Mouse (Mus musculus): ENCODE results near the gene Clnk. TPM values are rescaled to one million over a fixed set of nuclear protein-coding genes. Genes with fewer than 3 reads are reported as not detected.

Clnk gene
- polyA plus RNA-seq, 1 experiment from 2014 or later: 0.13 TPM

DNA sequence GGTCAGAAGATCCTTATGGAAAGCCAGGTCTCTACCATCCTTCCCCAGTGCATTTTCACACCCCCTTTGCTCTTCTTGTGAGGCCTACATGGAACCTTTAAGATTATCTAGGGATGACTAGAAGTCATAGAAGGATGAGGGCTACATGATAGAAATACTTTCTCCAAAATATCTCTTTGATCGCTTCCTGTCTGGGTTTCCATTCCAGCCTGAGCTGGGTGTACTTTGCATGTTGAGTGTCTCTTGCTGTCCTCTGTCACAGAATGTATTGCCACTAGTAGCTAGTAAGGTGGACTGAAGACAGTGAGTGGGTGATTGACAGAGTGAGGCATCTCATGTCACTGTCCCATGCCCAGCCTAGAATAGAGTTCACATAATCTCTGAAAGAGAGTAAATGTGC is 36.6 kb downstream of the Clnk start:
- H3K9me3 ChIP-seq (ENCODE audit: control insufficient read depth): no peaks in the 10 kb centered on the region
- H3K4me2 ChIP-seq (replicated peaks; ENCODE audit: low read depth): no peak overlapping the region
- H3K4me1 ChIP-seq (replicated peaks; ENCODE audit: control insufficient read depth, insufficient read depth, low read length): no peaks in the 10 kb centered on the region
- no peaks in the 10 kb centered on the region for H3K36me3 ChIP-seq (ENCODE audit: control insufficient read depth, insufficient read depth)
- H3K4me3 ChIP-seq (ENCODE audit: low read depth, low read length): no peak overlapping the region
- no peaks in the 10 kb centered on the region for H3K27me3 ChIP-seq (replicated peaks; ENCODE audit: control insufficient read depth, insufficient read depth, low read length)
- H3K9ac ChIP-seq (ENCODE audit: low read depth, low read length): no peak overlapping the region
- no peak for TF ChIP-seq CTCF (IDR thresholded peaks at IDR 0.05; ENCODE audit: low read depth)
- no peak for ATAC-seq
- no peak overlapping the region for H3K27ac ChIP-seq (ENCODE audit: low read depth, low read length)
- 97% methylated on average over 1 of the region's 1 CpGs for WGBS

- no peak for ATAC-seq
- Histone ChIP-seq H3K4me2 (replicated peaks; ENCODE audit: low read depth) (no peak overlapping the region), H3K4me1 (replicated peaks; ENCODE audit: control insufficient read depth, insufficient read depth, low read length) (no peaks in the 10 kb centered on the region), H3K9ac (ENCODE audit: low read depth, low read length) (no peak overlapping the region), H3K27ac (ENCODE audit: low read depth, low read length) (no peak overlapping the region), H3K27me3 (replicated peaks; ENCODE audit: control insufficient read depth, insufficient read depth, low read length) (no peaks in the 10 kb centered on the region), H3K4me3 (ENCODE audit: low read depth, low read length) (no peak overlapping the region), H3K9me3 (ENCODE audit: control insufficient read depth) (no peaks in the 10 kb centered on the region), H3K36me3 (ENCODE audit: control insufficient read depth, insufficient read depth) (no peaks in the 10 kb centered on the region)
- no peak for TF ChIP-seq CTCF (IDR thresholded peaks at IDR 0.05; ENCODE audit: low read depth)
- 87% methylated on average over 6 of the region's 6 CpGs for WGBS
Measured at GRCm38 (mm10) chr5:38827310-38827709, 49.3 kb downstream of the Clnk start.

GRCm38 (mm10) chr5:38826586-38826985 is 50.0 kb downstream of the Clnk start:
- no peak overlapping the region for H3K9ac ChIP-seq (ENCODE audit: low read depth, low read length)
- H3K4me2 ChIP-seq (replicated peaks; ENCODE audit: low read depth): no peak overlapping the region
- no peaks in the 10 kb centered on the region for H3K9me3 ChIP-seq (ENCODE audit: control insufficient read depth)
- H3K27ac ChIP-seq (ENCODE audit: low read depth, low read length): no peak overlapping the region
- ATAC-seq: no peak
- no peaks in the 10 kb centered on the region for H3K36me3 ChIP-seq (ENCODE audit: control insufficient read depth, insufficient read depth)
- H3K27me3 ChIP-seq (replicated peaks; ENCODE audit: control insufficient read depth, insufficient read depth, low read length): no peaks in the 10 kb centered on the region
- no peak overlapping the region for H3K4me3 ChIP-seq (ENCODE audit: low read depth, low read length)
- 82% methylated on average over 5 of the region's 5 CpGs for WGBS
- H3K4me1 ChIP-seq (replicated peaks; ENCODE audit: control insufficient read depth, insufficient read depth, low read length): no peaks in the 10 kb centered on the region
- no peak for TF ChIP-seq CTCF (IDR thresholded peaks at IDR 0.05; ENCODE audit: low read depth)

DNA sequence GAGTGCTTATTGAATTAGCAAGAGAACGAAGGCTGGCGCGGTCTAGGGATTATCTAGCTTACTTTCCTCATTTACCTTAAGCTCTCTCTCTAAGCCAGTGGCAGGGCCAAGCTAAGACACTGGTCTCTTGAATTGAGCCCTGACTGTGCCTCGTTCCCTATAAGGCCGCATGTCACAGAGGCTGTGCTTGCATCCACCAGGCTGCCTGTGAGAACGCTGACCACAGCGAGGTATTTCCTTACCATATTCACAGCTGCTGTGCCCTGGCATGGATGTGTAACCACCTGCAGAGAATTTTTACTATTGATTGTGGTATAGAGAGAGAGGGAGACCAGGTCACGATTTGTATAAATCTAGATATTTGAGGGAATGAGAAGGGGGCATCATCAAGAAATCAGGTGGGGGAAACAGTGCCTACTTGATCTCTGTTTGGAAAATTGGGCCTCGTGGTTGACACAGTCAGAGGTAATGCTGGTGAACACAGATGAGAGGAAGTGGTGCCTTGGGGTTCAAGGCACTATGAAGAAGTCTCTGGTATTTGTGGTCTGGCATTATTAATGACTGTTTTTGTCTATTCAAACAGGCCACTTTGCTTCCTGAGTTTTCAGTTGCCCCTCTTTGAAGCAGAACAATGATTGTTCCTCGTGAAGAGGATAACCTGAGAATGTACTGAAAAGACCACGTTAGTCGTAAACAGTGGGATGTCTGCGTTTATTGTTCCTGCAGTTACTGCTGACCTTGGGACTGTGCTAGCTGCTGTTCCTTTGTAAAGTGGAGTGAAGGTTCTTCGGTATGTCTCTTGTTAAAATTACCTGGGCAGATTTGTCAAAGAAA is 52.3 kb downstream of the Clnk start:
- WGBS: 57% methylated on average over 14 of the region's 14 CpGs
- Histone ChIP-seq H3K4me1 (replicated peaks; ENCODE audit: control insufficient read depth, insufficient read depth, low read length) (no peaks in the 10 kb centered on the region), H3K9me3 (ENCODE audit: control insufficient read depth) (no peaks in the 10 kb centered on the region)

GRCm38 (mm10) chr5:38813391-38814109 is 63.1 kb downstream of the Clnk start:
- Histone ChIP-seq H3K4me3 (ENCODE audit: low read depth, low read length) (no peak overlapping the region), H3K4me1 (replicated peaks; ENCODE audit: control insufficient read depth, insufficient read depth, low read length) (no peaks in the 10 kb centered on the region), H3K4me2 (replicated peaks; ENCODE audit: low read depth) (no peak overlapping the region), H3K27me3 (replicated peaks; ENCODE audit: control insufficient read depth, insufficient read depth, low read length) (no peaks in the 10 kb centered on the region), H3K9me3 (ENCODE audit: control insufficient read depth) (no peaks in the 10 kb centered on the region), H3K27ac (ENCODE audit: low read depth, low read length) (no peak overlapping the region), H3K9ac (ENCODE audit: low read depth, low read length) (no peak overlapping the region), H3K36me3 (ENCODE audit: control insufficient read depth, insufficient read depth) (no peaks in the 10 kb centered on the region)
- no peak for TF ChIP-seq CTCF (IDR thresholded peaks at IDR 0.05; ENCODE audit: low read depth)
- no peak for ATAC-seq
- WGBS: 69% methylated on average over 9 of the region's 9 CpGs

More for the DNA sequence above, 52.3 kb downstream of the Clnk start:
- Histone ChIP-seq H3K36me3 (ENCODE audit: control insufficient read depth, insufficient read depth) (no peaks in the 10 kb centered on the region), H3K27ac (ENCODE audit: low read depth, low read length) (no peak overlapping the region), H3K27me3 (replicated peaks; ENCODE audit: control insufficient read depth, insufficient read depth, low read length) (no peaks in the 10 kb centered on the region), H3K4me2 (replicated peaks; ENCODE audit: low read depth) (no peak overlapping the region), H3K9ac (ENCODE audit: low read depth, low read length) (no peak overlapping the region), H3K4me3 (ENCODE audit: low read depth, low read length) (no peak overlapping the region)
- TF ChIP-seq CTCF (IDR thresholded peaks at IDR 0.05; ENCODE audit: low read depth): no peak
- ATAC-seq: no peak

DNA sequence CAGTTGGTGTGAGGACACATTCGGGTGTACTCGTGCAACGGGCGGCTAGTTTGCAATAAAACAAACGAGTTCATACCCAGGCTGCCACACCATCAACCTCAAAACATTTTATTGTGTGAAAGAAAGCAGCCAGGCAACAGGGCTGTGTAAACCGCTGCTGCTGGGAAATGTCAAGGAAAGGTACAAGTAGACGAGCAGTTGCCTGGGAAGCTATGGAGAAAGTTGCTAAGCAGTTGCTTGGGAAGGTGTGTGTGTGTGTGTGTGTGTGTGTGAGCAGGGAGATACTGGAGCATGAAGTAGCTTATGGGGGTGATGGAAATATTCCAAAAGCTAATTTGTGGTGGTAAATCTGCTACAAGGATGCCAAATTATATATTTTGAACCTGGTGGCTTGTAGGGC is 63.7 kb downstream of the Clnk start:
- Histone ChIP-seq H3K4me2 (replicated peaks; ENCODE audit: low read depth) (no peak overlapping the region), H3K36me3 (ENCODE audit: control insufficient read depth, insufficient read depth) (no peaks in the 10 kb centered on the region)
- WGBS: 56% methylated on average over 7 of the region's 7 CpGs

More for the DNA sequence above, 63.7 kb downstream of the Clnk start:
- ATAC-seq: no peak
- Histone ChIP-seq H3K4me3 (ENCODE audit: low read depth, low read length) (no peak overlapping the region), H3K27ac (ENCODE audit: low read depth, low read length) (no peak overlapping the region), H3K4me1 (replicated peaks; ENCODE audit: control insufficient read depth, insufficient read depth, low read length) (no peaks in the 10 kb centered on the region), H3K9ac (ENCODE audit: low read depth, low read length) (no peak overlapping the region), H3K9me3 (ENCODE audit: control insufficient read depth) (no peaks in the 10 kb centered on the region), H3K27me3 (replicated peaks; ENCODE audit: control insufficient read depth, insufficient read depth, low read length) (no peaks in the 10 kb centered on the region)
- TF ChIP-seq CTCF (IDR thresholded peaks at IDR 0.05; ENCODE audit: low read depth): no peak
